Mouse (Mus musculus): ENCODE results near the gene Olfr26.
"Not testable (repeated sequence)": the region's sequence is repeated elsewhere in the genome, so short reads cannot be mapped to it uniquely, and the experiment has no call there.

Olfr26 gene

GRCm38 (mm10) chr9:38854760-38855159 is at the start of gene Olfr26:
Gene Olfr26, plus strand, starts transcription at chr9:38855060.
- DNase-seq (ENCODE audit: inconsistent age in 2 of 2, low spot score in 1 of 2), result no peak

DNA sequence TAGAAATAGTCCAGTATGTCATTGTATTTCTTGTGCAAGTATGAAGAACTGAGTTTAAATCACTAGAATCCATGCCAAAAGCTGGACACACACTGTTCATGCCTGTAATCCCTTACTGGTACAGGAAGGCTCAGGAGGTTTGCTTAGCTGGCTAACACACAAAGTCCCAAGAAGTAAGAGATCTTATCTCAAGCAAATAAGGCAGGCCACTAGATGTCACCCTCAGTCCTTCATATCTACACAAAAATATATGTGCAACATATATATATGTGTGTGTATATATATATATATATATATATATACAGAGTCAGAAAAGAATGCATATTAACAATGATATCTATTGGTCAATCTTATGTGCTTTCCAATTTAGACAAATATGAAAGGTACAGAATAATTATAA is 49.2 kb upstream of the Olfr26 start:
- DNase-seq (ENCODE audit: inconsistent age in 2 of 2, low spot score in 1 of 2), result peak in 1 of 2 experiments; percentile 25

DNA sequence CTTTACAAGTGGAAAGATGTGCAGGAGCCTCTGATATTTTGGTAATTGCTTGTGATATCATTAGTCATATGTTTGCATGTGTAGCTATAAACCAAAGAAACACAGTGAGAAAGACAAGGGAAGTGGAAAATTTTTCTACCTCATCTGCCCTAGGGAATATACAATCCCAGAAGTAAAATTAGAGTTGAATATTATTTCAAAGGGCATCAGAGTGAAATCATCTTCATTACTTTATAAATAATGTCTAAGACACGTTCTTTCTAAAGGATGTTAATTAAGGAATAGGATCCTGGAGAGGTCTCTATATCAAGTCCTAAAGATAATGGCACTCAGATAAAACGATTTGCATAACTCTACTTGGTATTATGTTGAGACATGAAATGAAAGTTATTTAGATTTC is 40.5 kb upstream of the Olfr26 start, which contains the start of gene Olfr922:
Gene Olfr922 (plus strand): TSS at position 301 of the 400 bp plus-strand sequence.
- no peak for DNase-seq (ENCODE audit: inconsistent age in 2 of 2, low spot score in 1 of 2)

DNA sequence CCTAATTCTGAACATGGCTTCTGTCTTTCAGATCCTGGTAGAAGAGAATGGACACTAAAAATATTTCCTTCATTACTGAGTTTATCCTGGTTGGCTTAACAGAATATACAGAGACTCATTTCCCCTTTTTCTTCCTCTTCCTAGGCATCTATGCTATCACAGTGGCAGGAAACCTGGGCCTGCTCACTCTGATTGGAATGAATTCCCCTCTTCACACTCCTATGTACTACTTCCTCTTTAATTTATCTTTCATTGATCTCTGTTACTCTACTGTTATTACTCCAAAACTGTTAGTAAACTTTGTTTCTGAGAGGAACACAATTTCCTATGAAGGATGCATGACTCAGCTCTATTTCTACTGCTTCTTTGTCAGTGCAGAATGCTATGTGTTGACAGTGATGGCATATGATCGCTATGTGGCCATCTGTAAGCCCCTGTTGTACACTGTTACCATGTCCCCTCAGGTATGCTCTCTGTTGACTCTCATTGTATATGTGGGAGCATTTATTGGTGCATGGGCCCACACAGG is 39.3 kb upstream of the Olfr26 start:
- no peak for DNase-seq (ENCODE audit: inconsistent age in 2 of 2, low spot score in 1 of 2)

DNA sequence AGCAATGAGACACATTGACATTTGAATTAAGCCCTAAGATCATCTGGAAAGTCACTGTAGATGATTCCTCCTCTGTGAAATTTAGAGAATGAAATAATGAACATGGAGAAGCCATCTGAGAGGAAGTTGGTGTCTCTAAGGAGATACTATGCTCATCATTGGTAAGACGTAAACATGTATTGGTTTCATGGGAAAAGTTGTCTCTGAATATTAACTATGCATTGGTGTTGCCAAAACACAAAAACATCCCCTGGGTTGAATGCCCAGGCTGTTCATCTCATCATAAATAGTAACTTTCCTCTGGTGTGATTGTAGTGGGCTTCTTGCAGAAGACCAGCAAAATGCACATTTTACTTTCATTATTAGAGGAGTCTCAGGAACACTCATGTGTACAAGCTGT is 28.6 kb upstream of the Olfr26 start, which contains the start of gene Olfr923:
Gene Olfr923 (plus strand): TSS at position 301 of the 400 bp plus-strand sequence.
- no peak for DNase-seq (ENCODE audit: inconsistent age in 2 of 2, low spot score in 1 of 2)

DNA sequence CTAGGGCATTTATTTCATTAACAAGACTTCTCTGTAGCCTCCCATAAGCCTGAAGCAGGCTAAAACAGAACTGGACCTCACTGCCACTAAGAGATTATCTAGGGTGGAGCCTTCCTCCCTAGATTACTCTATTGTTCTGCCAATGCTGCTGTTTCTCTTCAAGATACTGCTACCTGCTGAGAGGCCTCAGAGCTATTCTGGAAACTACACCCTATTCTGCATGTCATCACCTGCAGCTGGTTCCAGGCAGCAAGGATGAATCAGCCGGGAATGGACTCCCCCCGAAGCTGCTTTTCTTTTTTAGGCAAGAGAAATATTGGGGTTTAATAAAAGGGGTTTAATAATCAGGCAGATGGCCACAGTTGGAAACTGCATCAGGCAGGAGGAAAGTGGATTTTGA is 21.8 kb upstream of the Olfr26 start:
- no peak for DNase-seq (ENCODE audit: inconsistent age in 2 of 2, low spot score in 1 of 2)

DNA sequence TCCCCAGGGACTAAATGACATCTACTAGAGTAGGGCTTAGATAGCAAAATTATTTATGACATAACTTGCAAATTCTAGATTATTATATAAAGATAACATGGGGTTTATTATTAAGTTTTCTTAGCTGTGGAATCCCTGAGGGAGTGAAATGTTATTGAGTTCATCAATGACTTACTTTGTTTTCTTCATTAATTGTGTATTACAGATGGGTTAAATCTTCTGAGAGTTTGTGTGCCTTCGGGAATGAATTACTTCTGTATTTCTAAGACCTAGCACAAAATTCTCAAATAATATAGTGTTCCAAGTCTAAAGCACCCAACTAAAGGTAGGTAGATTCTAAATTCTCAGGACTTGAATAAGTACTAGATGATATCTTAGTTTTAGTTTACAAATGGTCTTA is 10.7 kb upstream of the Olfr26 start, which contains the start of gene Olfr924:
Gene Olfr924 (plus strand): TSS at position 301 of the 400 bp plus-strand sequence.
- no peak for DNase-seq (ENCODE audit: inconsistent age in 2 of 2, low spot score in 1 of 2)

DNA sequence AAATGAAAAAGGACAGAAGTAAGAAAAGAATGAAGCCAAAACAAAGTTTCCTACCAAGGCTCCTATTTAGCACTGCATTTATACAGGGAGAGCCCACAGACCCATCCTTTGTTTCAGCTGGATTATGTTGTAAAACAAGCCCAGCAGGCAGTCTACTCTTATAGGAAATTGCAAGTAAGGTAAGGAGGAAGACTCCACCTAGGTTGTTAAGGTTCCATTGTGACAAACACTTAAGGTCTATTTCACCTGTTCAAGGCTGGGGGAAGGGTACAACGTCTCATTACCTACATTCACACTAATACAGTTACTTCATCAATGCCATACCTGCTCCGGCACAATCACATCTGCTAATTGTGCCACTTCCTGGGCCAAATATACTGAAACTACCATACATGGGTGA is 20.0 kb downstream of the Olfr26 start:
- not testable (repeated sequence) for DNase-seq (ENCODE audit: inconsistent age in 2 of 2, low spot score in 1 of 2)

- no peak for DNase-seq (ENCODE audit: inconsistent age in 2 of 2, low spot score in 1 of 2)
Observed at GRCm38 (mm10) chr9:38876826-38877225, 22.0 kb downstream of the Olfr26 start, which contains the start of gene Olfr926. Gene Olfr926, plus strand, starts transcription at chr9:38877126.
